Mouse (Mus musculus) cerebellum, adult 8-10 months (tissue): Measurements from ENCODE around the gene Sema4b.
A peak's percentile ranks its signal among the peaks of the same experiment; 100 is the strongest.

Experiments
- DNase-seq: peaks from one replicate; pipeline ENCODE4 v3.0.0; 2022

Sema4b gene

GRCm38 (mm10) chr7:80198863-80199262 lies 12.2 kb downstream of the Sema4b start:
- DNase-seq: no peak

GRCm38 (mm10) chr7:80199286-80199685 lies 12.6 kb downstream of the Sema4b start:
- DNase-seq: no peak

GRCm38 (mm10) chr7:80199851-80200587 lies 13.4 kb downstream of the Sema4b start:
- no peak for DNase-seq

GRCm38 (mm10) chr7:80200588-80200945 lies 13.9 kb downstream of the Sema4b start:
- DNase-seq: no peak

GRCm38 (mm10) chr7:80200963-80201539 lies 14.4 kb downstream of the Sema4b start:
- DNase-seq: no peak

GRCm38 (mm10) chr7:80201888-80202540 lies 15.4 kb downstream of the Sema4b start:
- DNase-seq: no peak

- DNase-seq: no peak
Observed at GRCm38 (mm10) chr7:80202961-80203360, 16.3 kb downstream of the Sema4b start.

- DNase-seq: no peak
Observed at GRCm38 (mm10) chr7:80203638-80204096, 17.0 kb downstream of the Sema4b start.

GRCm38 (mm10) chr7:80204362-80204761 lies 17.7 kb downstream of the Sema4b start:
- DNase-seq: no peak

- no peak for DNase-seq
Observed at GRCm38 (mm10) chr7:80204961-80205360, 18.3 kb downstream of the Sema4b start.

GRCm38 (mm10) chr7:80205705-80206589 lies 19.3 kb downstream of the Sema4b start:
- DNase-seq: no peak

GRCm38 (mm10) chr7:80207314-80207731 lies 20.7 kb downstream of the Sema4b start:
- no peak for DNase-seq

GRCm38 (mm10) chr7:80208026-80208642 lies 21.5 kb downstream of the Sema4b start:
- DNase-seq: no peak

GRCm38 (mm10) chr7:80208738-80209430 lies 22.2 kb downstream of the Sema4b start:
- DNase-seq: no peak

- no peak for DNase-seq
Observed at GRCm38 (mm10) chr7:80209669-80210068, 23.0 kb downstream of the Sema4b start.

- no peak for DNase-seq
Observed at GRCm38 (mm10) chr7:80210982-80211381, 24.3 kb downstream of the Sema4b start.

- DNase-seq: no peak
Observed at GRCm38 (mm10) chr7:80213604-80214003, 27.0 kb downstream of the Sema4b start.

GRCm38 (mm10) chr7:80214459-80214858 lies 27.8 kb downstream of the Sema4b start:
- no peak for DNase-seq

GRCm38 (mm10) chr7:80215398-80215797 lies 28.8 kb downstream of the Sema4b start:
- peak; percentile 79 for DNase-seq

GRCm38 (mm10) chr7:80216566-80216965 lies 29.9 kb downstream of the Sema4b start:
- no peak for DNase-seq

GRCm38 (mm10) chr7:80218666-80219065 lies 32.0 kb downstream of the Sema4b start:
- DNase-seq: no peak

- no peak for DNase-seq
Observed at GRCm38 (mm10) chr7:80220237-80220797, 33.7 kb downstream of the Sema4b start.
